Mouse (Mus musculus) heart, postnatal 0 days (tissue): ENCODE results near the gene Atp1a4. TPM values are rescaled to one million over a fixed set of nuclear protein-coding genes. Genes with fewer than 3 reads are reported as not detected.

Experiments
- ATAC-seq: fragments of 200-750 bp; cut with Nextera tagmentation; 2 replicates; pipeline ENCODE4 v1.8.0; 2017; ENCODE audit warnings: low read depth, moderate number of reproducible peaks, moderate library complexity; ENCODE audit not compliant: insufficient read depth
- DNase-seq: peaks from one replicate; pipeline ENCODE4 v3.0.0-alpha.2; 2016; ENCODE audit warnings: low spot score
- H3K27ac ChIP-seq: fragments of 300-500 bp; sonication (generic); 2 replicates; pipeline ENCODE4 v1.5.1; 2014; ENCODE audit warnings: low read depth, mild to moderate bottlenecking
- H3K27me3 ChIP-seq: fragments of 300-500 bp; sonication (generic); 2 replicates; pipeline ENCODE4 v1.6.1; 2014; ENCODE audit warnings: low read length, mixed read lengths; ENCODE audit not compliant: control insufficient read depth, insufficient read depth
- H3K36me3 ChIP-seq: fragments of 300-500 bp; sonication (generic); replicated peaks from 2 replicates; pipeline ENCODE4 v1.6.1; 2014; ENCODE audit warnings: low read length, mixed read lengths; ENCODE audit not compliant: control insufficient read depth, insufficient read depth
- H3K4me1 ChIP-seq: fragments of 300-500 bp; sonication (generic); 2 replicates; pipeline ENCODE4 v1.6.1; 2014; ENCODE audit warnings: antibody characterized with exemption; ENCODE audit not compliant: control insufficient read depth, insufficient read depth
- H3K4me2 ChIP-seq: fragments of 300-500 bp; sonication (generic); 2 replicates; pipeline ENCODE4 v1.6.1; 2014; ENCODE audit warnings: low read depth, mild to moderate bottlenecking, low read length, moderate library complexity
- H3K4me3 ChIP-seq: fragments of 300-500 bp; sonication (generic); 2 replicates; pipeline ENCODE4 v1.5.1; 2014; ENCODE audit warnings: low read depth, low read length
- H3K9ac ChIP-seq: fragments of 300-500 bp; sonication (generic); replicated peaks from 2 replicates; pipeline ENCODE4 v1.6.1; 2014; ENCODE audit warnings: low read depth, low read length, mixed read lengths
- H3K9me3 ChIP-seq: fragments of 300-500 bp; sonication (generic); replicated peaks from 2 replicates; pipeline ENCODE4 v1.6.1; 2016; ENCODE audit warnings: low read length; ENCODE audit not compliant: control insufficient read depth
- CTCF ChIP-seq: IDR thresholded peaks from 2 replicates; pipeline ENCODE4 v1.5.1; 2016; ENCODE audit warnings: antibody characterized with exemption, control low read depth, low read depth
- EP300 ChIP-seq: IDR thresholded peaks from 2 replicates; pipeline ENCODE4 v1.6.1; 2016; ENCODE audit warnings: antibody characterized with exemption, low read depth
- WGBS: fragments of 180-500 bp; shearing (Covaris S2); extraction: QIAGEN DNeasy Blood & Tissue Kit; methylation state at CpG from one replicate; pipeline ENCODE4 v1.1.7; 2014; 5-methylcytosine and 5-hydroxymethylcytosine counted together
- polyA plus RNA-seq: library from polyadenylated mRNA; unstranded; fragments of >200 nt; fragmentation: Nextera tagmentation; extraction: Ambion mirVana; gene quantifications from 2 replicates; pipeline ENCODE4 v1.2.1, GENCODE M21; 2015
- total RNA-seq: library from RNA; depleted of rRNA; stranded (reverse); fragments of >200 nt; gene quantifications from 2 replicates; pipeline ENCODE4 v1.2.3, GENCODE M21; 2014; ENCODE audit warnings: low replicate concordance

Atp1a4 gene
- total and polyA plus RNA-seq, 2 experiments from 2014 or later, result 0.07 TPM; not detected in 1

GRCm38 (mm10) chr1:172198996-172199395, 59.2 kb downstream of the Atp1a4 start:
- Histone ChIP-seq H3K9me3 (no peaks in the 10 kb centered on the region), H3K4me2 (no peak overlapping the region), H3K36me3 (peaks cover 71% of the 10 kb centered on the region), H3K4me3 (no peak overlapping the region), H3K9ac (no peak overlapping the region), H3K4me1 (peaks cover 32% of the 10 kb centered on the region), H3K27ac (no peak overlapping the region), H3K27me3 (no peaks in the 10 kb centered on the region)
- 76% methylated on average over 4 of the region's 4 CpGs for WGBS
- DNase-seq (no peak), ATAC-seq (no peak)
- TF ChIP-seq CTCF (no peak), EP300 (no peak)

GRCm38 (mm10) chr1:172198316-172198715, 59.9 kb downstream of the Atp1a4 start:
- H3K4me1 ChIP-seq, result peaks cover 26% of the 10 kb centered on the region
- 84% methylated on average over 8 of the region's 8 CpGs for WGBS
- H3K27ac ChIP-seq, result no peak overlapping the region
- H3K36me3 ChIP-seq, result peaks cover 77% of the 10 kb centered on the region
- H3K9ac ChIP-seq, result no peak overlapping the region
- H3K4me3 ChIP-seq, result no peak overlapping the region
- no peak for DNase-seq
- H3K4me2 ChIP-seq, result no peak overlapping the region
- H3K27me3 ChIP-seq, result no peaks in the 10 kb centered on the region
- ATAC-seq, result no peak
- TF ChIP-seq EP300 (no peak), CTCF (no peak)
- no peaks in the 10 kb centered on the region for H3K9me3 ChIP-seq

- no peak overlapping the region for H3K4me2 ChIP-seq
- H3K4me3 ChIP-seq, result no peak overlapping the region
- H3K4me1 ChIP-seq, result peaks cover 21% of the 10 kb centered on the region
- no peaks in the 10 kb centered on the region for H3K27me3 ChIP-seq
- H3K9me3 ChIP-seq, result no peaks in the 10 kb centered on the region
- WGBS, result 62% methylated on average over 5 of the region's 5 CpGs
- no peak for TF ChIP-seq EP300
- TF ChIP-seq CTCF, result no peak
- H3K36me3 ChIP-seq, result peaks cover 72% of the 10 kb centered on the region
- H3K27ac ChIP-seq, result no peak overlapping the region
- no peak overlapping the region for H3K9ac ChIP-seq
- DNase-seq (no peak), ATAC-seq (no peak)
Measured at GRCm38 (mm10) chr1:172197851-172198250, 60.4 kb downstream of the Atp1a4 start.

- no peak for DNase-seq
- ATAC-seq, result no peak
- H3K27ac ChIP-seq, result no peak overlapping the region
- H3K4me1 ChIP-seq, result peaks cover 14% of the 10 kb centered on the region
- WGBS, result 78% methylated on average over 3 of the region's 3 CpGs
- peaks cover 77% of the 10 kb centered on the region for H3K36me3 ChIP-seq
- no peak overlapping the region for H3K4me2 ChIP-seq
- no peak overlapping the region for H3K9ac ChIP-seq
- no peak for TF ChIP-seq EP300
- no peaks in the 10 kb centered on the region for H3K9me3 ChIP-seq
- H3K4me3 ChIP-seq, result no peak overlapping the region
- H3K27me3 ChIP-seq, result no peaks in the 10 kb centered on the region
Measured at GRCm38 (mm10) chr1:172197146-172197545, 61.1 kb downstream of the Atp1a4 start.

GRCm38 (mm10) chr1:172194435-172194834, 63.8 kb downstream of the Atp1a4 start:
- Histone ChIP-seq H3K4me1 (no peaks in the 10 kb centered on the region), H3K4me3 (no peak overlapping the region), H3K27ac (no peak overlapping the region), H3K9me3 (no peaks in the 10 kb centered on the region), H3K9ac (no peak overlapping the region), H3K36me3 (peaks cover 86% of the 10 kb centered on the region), H3K4me2 (no peak overlapping the region), H3K27me3 (no peaks in the 10 kb centered on the region)
- 67% methylated on average over 8 of the region's 8 CpGs for WGBS
- ATAC-seq (no peak), DNase-seq (no peak)
- no peak for TF ChIP-seq CTCF
- no peak for TF ChIP-seq EP300

- H3K4me3 ChIP-seq, result no peak overlapping the region
- no peak for ATAC-seq
- H3K27me3 ChIP-seq, result no peaks in the 10 kb centered on the region
- no peaks in the 10 kb centered on the region for H3K4me1 ChIP-seq
- no peaks in the 10 kb centered on the region for H3K9me3 ChIP-seq
- no peak overlapping the region for H3K9ac ChIP-seq
- TF ChIP-seq CTCF, result no peak
- TF ChIP-seq EP300, result no peak
- no peak overlapping the region for H3K4me2 ChIP-seq
- H3K36me3 ChIP-seq, result peaks cover 87% of the 10 kb centered on the region
- DNase-seq, result no peak
- no peak overlapping the region for H3K27ac ChIP-seq
- WGBS, result 86% methylated on average over 3 of the region's 3 CpGs
Measured at GRCm38 (mm10) chr1:172192217-172192616, 66.0 kb downstream of the Atp1a4 start.
